Mouse (Mus musculus): Measurements from ENCODE around the gene Lbx2. TPM values are rescaled to one million over a fixed set of nuclear protein-coding genes. Genes with fewer than 3 reads are reported as not detected.

Gene Lbx2
- polyA plus RNA-seq, 1 experiment: 0.07 TPM

- H3K4me3 ChIP-seq: no peak overlapping the region
- TF ChIP-seq TCF3 (IDR thresholded peaks at IDR 0.05; ENCODE audit: insufficient read length, low read depth) (no peak), E2F4 (IDR thresholded peaks at IDR 0.05; ENCODE audit: insufficient read depth) (no peak), USF1 (IDR thresholded peaks at IDR 0.05; ENCODE audit: low read depth) (no peak), SRF (IDR thresholded peaks at IDR 0.05; ENCODE audit: control insufficient read depth, insufficient read length, low read depth) (no peak), MAX (IDR thresholded peaks at IDR 0.05; ENCODE audit: low read depth) (no peak), TCF12 (IDR thresholded peaks at IDR 0.05; ENCODE audit: insufficient read depth, poor library complexity, severe bottlenecking) (no peak), POLR2A (IDR thresholded peaks at IDR 0.05; ENCODE audit: insufficient read length, low read depth) (no peak), CEBPB (IDR thresholded peaks at IDR 0.05; ENCODE audit: insufficient read depth, poor library complexity, severe bottlenecking) (no peak), MYOD1 (IDR thresholded peaks at IDR 0.05; ENCODE audit: control insufficient read depth in 1 of 3, insufficient read length in 2 of 3, low read depth in 2 of 3) (no peak), POLR2AphosphoS2 (IDR thresholded peaks at IDR 0.05; ENCODE audit: insufficient read length, low read depth) (no peak), REST (IDR thresholded peaks at IDR 0.05; ENCODE audit: insufficient read depth, insufficient read length) (no peak), MYOG (IDR thresholded peaks at IDR 0.05; ENCODE audit: control insufficient read depth in 1 of 3, insufficient read depth in 1 of 3, insufficient read length in 2 of 3, low read depth in 2 of 3) (no peak)
- H3K36me3 ChIP-seq (ENCODE audit: control insufficient read depth, insufficient read depth): no peaks in the 10 kb centered on the region
- H3ac ChIP-seq (ENCODE audit: control insufficient read depth, insufficient read length): no peak overlapping the region
- no peaks in the 10 kb centered on the region for H3K79me2 ChIP-seq (ENCODE audit: control insufficient read depth, insufficient read depth)
- H3K27me3 ChIP-seq (ENCODE audit: control insufficient read depth, insufficient read depth, insufficient read length): peaks cover 65% of the 10 kb centered on the region
- no peak overlapping the region for H3K4me2 ChIP-seq (ENCODE audit: low read depth)
Observed at GRCm38 (mm10) chr6:83065995-83066394, 20.2 kb upstream of the Lbx2 start.

GRCm38 (mm10) chr6:83066441-83066840, 19.7 kb upstream of the Lbx2 start:
- TF ChIP-seq USF1 (IDR thresholded peaks at IDR 0.05; ENCODE audit: low read depth) (no peak), REST (IDR thresholded peaks at IDR 0.05; ENCODE audit: insufficient read depth, insufficient read length) (no peak), MYOG (IDR thresholded peaks at IDR 0.05; ENCODE audit: control insufficient read depth in 1 of 3, insufficient read depth in 1 of 3, insufficient read length in 2 of 3, low read depth in 2 of 3) (no peak), SRF (IDR thresholded peaks at IDR 0.05; ENCODE audit: control insufficient read depth, insufficient read length, low read depth) (no peak), E2F4 (IDR thresholded peaks at IDR 0.05; ENCODE audit: insufficient read depth) (no peak), MYOD1 (IDR thresholded peaks at IDR 0.05; ENCODE audit: control insufficient read depth in 1 of 3, insufficient read length in 2 of 3, low read depth in 2 of 3) (no peak)
- Histone ChIP-seq H3K36me3 (ENCODE audit: control insufficient read depth, insufficient read depth) (no peaks in the 10 kb centered on the region), H3ac (ENCODE audit: control insufficient read depth, insufficient read length) (no peak overlapping the region), H3K27me3 (ENCODE audit: control insufficient read depth, insufficient read depth, insufficient read length) (peaks cover 70% of the 10 kb centered on the region), H3K79me2 (ENCODE audit: control insufficient read depth, insufficient read depth) (no peaks in the 10 kb centered on the region), H3K4me3 (no peak overlapping the region), H3K4me2 (ENCODE audit: low read depth) (no peak overlapping the region)

- Histone ChIP-seq H3K4me2 (ENCODE audit: low read depth) (no peak overlapping the region), H3K79me2 (ENCODE audit: control insufficient read depth, insufficient read depth) (no peaks in the 10 kb centered on the region), H3K36me3 (ENCODE audit: control insufficient read depth, insufficient read depth) (no peaks in the 10 kb centered on the region), H3K4me3 (no peak overlapping the region), H3K27me3 (ENCODE audit: control insufficient read depth, insufficient read depth, insufficient read length) (peaks cover 76% of the 10 kb centered on the region), H3ac (ENCODE audit: control insufficient read depth, insufficient read length) (no peak overlapping the region)
- TF ChIP-seq E2F4 (IDR thresholded peaks at IDR 0.05; ENCODE audit: insufficient read depth) (no peak), TCF3 (IDR thresholded peaks at IDR 0.05; ENCODE audit: insufficient read length, low read depth) (no peak), REST (IDR thresholded peaks at IDR 0.05; ENCODE audit: insufficient read depth, insufficient read length) (no peak), TCF12 (IDR thresholded peaks at IDR 0.05; ENCODE audit: insufficient read depth, poor library complexity, severe bottlenecking) (no peak), MYOG (IDR thresholded peaks at IDR 0.05; ENCODE audit: control insufficient read depth in 1 of 3, insufficient read depth in 1 of 3, insufficient read length in 2 of 3, low read depth in 2 of 3) (no peak), POLR2AphosphoS2 (IDR thresholded peaks at IDR 0.05; ENCODE audit: insufficient read length, low read depth) (no peak), MYOD1 (IDR thresholded peaks at IDR 0.05; ENCODE audit: control insufficient read depth in 1 of 3, insufficient read length in 2 of 3, low read depth in 2 of 3) (no peak), CEBPB (IDR thresholded peaks at IDR 0.05; ENCODE audit: insufficient read depth, poor library complexity, severe bottlenecking) (no peak), USF1 (IDR thresholded peaks at IDR 0.05; ENCODE audit: low read depth) (no peak), POLR2A (IDR thresholded peaks at IDR 0.05; ENCODE audit: insufficient read length, low read depth) (no peak), SRF (IDR thresholded peaks at IDR 0.05; ENCODE audit: control insufficient read depth, insufficient read length, low read depth) (no peak), MAX (IDR thresholded peaks at IDR 0.05; ENCODE audit: low read depth) (no peak)
Observed at GRCm38 (mm10) chr6:83068221-83068620, 17.9 kb upstream of the Lbx2 start.

GRCm38 (mm10) chr6:83068706-83069487, 17.3 kb upstream of the Lbx2 start:
- no peak overlapping the region for H3ac ChIP-seq (ENCODE audit: control insufficient read depth, insufficient read length)
- no peak overlapping the region for H3K4me2 ChIP-seq (ENCODE audit: low read depth)
- no peaks in the 10 kb centered on the region for H3K36me3 ChIP-seq (ENCODE audit: control insufficient read depth, insufficient read depth)
- no peaks in the 10 kb centered on the region for H3K79me2 ChIP-seq (ENCODE audit: control insufficient read depth, insufficient read depth)
- peaks cover 70% of the 10 kb centered on the region for H3K27me3 ChIP-seq (ENCODE audit: control insufficient read depth, insufficient read depth, insufficient read length)
- TF ChIP-seq POLR2AphosphoS2 (IDR thresholded peaks at IDR 0.05; ENCODE audit: insufficient read length, low read depth) (no peak), SRF (IDR thresholded peaks at IDR 0.05; ENCODE audit: control insufficient read depth, insufficient read length, low read depth) (no peak), USF1 (IDR thresholded peaks at IDR 0.05; ENCODE audit: low read depth) (no peak), MAX (IDR thresholded peaks at IDR 0.05; ENCODE audit: low read depth) (no peak), CEBPB (IDR thresholded peaks at IDR 0.05; ENCODE audit: insufficient read depth, poor library complexity, severe bottlenecking) (no peak), MYOG (IDR thresholded peaks at IDR 0.05; ENCODE audit: control insufficient read depth in 1 of 3, insufficient read depth in 1 of 3, insufficient read length in 2 of 3, low read depth in 2 of 3) (no peak), TCF12 (IDR thresholded peaks at IDR 0.05; ENCODE audit: insufficient read depth, poor library complexity, severe bottlenecking) (no peak), MYOD1 (IDR thresholded peaks at IDR 0.05; ENCODE audit: control insufficient read depth in 1 of 3, insufficient read length in 2 of 3, low read depth in 2 of 3) (no peak), TCF3 (IDR thresholded peaks at IDR 0.05; ENCODE audit: insufficient read length, low read depth) (no peak), POLR2A (IDR thresholded peaks at IDR 0.05; ENCODE audit: insufficient read length, low read depth) (no peak), REST (IDR thresholded peaks at IDR 0.05; ENCODE audit: insufficient read depth, insufficient read length) (no peak), E2F4 (IDR thresholded peaks at IDR 0.05; ENCODE audit: insufficient read depth) (no peak)
- no peak overlapping the region for H3K4me3 ChIP-seq
